Mouse (Mus musculus) stomach, postnatal 0 days (tissue): ENCODE measurements around the gene Gm20441. TPM values are rescaled to one million over a fixed set of nuclear protein-coding genes. Genes with fewer than 3 reads are reported as not detected.

Experiments used
- ATAC-seq: fragments of 200-750 bp; cut with Nextera tagmentation; 2 replicates; pipeline ENCODE4 v1.8.0; 2017; ENCODE audit not compliant: low FRiP score, low TSS enrichment
- DNase-seq: peaks from one replicate; pipeline ENCODE4 v3.0.0-alpha.2; 2016; ENCODE audit warnings: low spot score
- H3K27ac ChIP-seq: fragments of 300-500 bp; sonication (generic); replicated peaks from 2 replicates; pipeline ENCODE4 v1.5.1; 2014; ENCODE audit warnings: mild to moderate bottlenecking, control low read depth
- H3K27me3 ChIP-seq: fragments of 300-500 bp; sonication (generic); 2 replicates; pipeline ENCODE4 v1.6.1; 2014; ENCODE audit warnings: low read length; ENCODE audit not compliant: control insufficient read depth, insufficient read depth
- H3K36me3 ChIP-seq: fragments of 300-500 bp; sonication (generic); 2 replicates; pipeline ENCODE4 v1.6.1; 2014; ENCODE audit warnings: low read length, mixed read lengths; ENCODE audit not compliant: control insufficient read depth, insufficient read depth
- H3K4me1 ChIP-seq: fragments of 300-500 bp; sonication (generic); replicated peaks from 2 replicates; pipeline ENCODE4 v1.6.1; 2014; ENCODE audit warnings: antibody characterized with exemption; ENCODE audit not compliant: control insufficient read depth, insufficient read depth
- H3K4me2 ChIP-seq: fragments of 300-500 bp; sonication (generic); replicated peaks from 2 replicates; pipeline ENCODE4 v1.6.1; 2014; ENCODE audit warnings: low read depth, mild to moderate bottlenecking, control low read depth, moderate library complexity
- H3K4me3 ChIP-seq: fragments of 300-500 bp; sonication (generic); 2 replicates; pipeline ENCODE4 v1.5.1; 2014; ENCODE audit warnings: low read depth, low read length, control low read depth
- H3K9ac ChIP-seq: fragments of 300-500 bp; sonication (generic); 2 replicates; pipeline ENCODE4 v1.6.1; 2014; ENCODE audit warnings: mild to moderate bottlenecking, low read length, control low read depth, mixed read lengths
- H3K9me3 ChIP-seq: fragments of 300-500 bp; sonication (generic); 2 replicates; pipeline ENCODE4 v1.6.1; 2016; ENCODE audit warnings: low read length; ENCODE audit not compliant: control insufficient read depth
- CTCF ChIP-seq: IDR thresholded peaks from 2 replicates; pipeline ENCODE4 v1.5.1; 2016; ENCODE audit warnings: antibody characterized with exemption, low read depth, mild to moderate bottlenecking, moderate library complexity
- EP300 ChIP-seq: optimal IDR thresholded peaks from 2 replicates; pipeline ENCODE3; 2016; ENCODE audit warnings: antibody characterized with exemption
- WGBS: fragments of 180-500 bp; shearing (Covaris S2); extraction: QIAGEN DNeasy Blood & Tissue Kit; methylation state at CpG from one replicate; pipeline ENCODE4 v1.1.7; 2014; 5-methylcytosine and 5-hydroxymethylcytosine counted together
- polyA plus RNA-seq: library from polyadenylated mRNA; unstranded; fragments of >200 nt; fragmentation: Nextera tagmentation; extraction: Ambion mirVana; gene quantifications from 2 replicates; pipeline ENCODE4 v1.2.1, GENCODE M21; 2015

Gm20441 gene
- 0.16 and 0.64 TPM in 2 replicates for polyA plus RNA-seq

DNA sequence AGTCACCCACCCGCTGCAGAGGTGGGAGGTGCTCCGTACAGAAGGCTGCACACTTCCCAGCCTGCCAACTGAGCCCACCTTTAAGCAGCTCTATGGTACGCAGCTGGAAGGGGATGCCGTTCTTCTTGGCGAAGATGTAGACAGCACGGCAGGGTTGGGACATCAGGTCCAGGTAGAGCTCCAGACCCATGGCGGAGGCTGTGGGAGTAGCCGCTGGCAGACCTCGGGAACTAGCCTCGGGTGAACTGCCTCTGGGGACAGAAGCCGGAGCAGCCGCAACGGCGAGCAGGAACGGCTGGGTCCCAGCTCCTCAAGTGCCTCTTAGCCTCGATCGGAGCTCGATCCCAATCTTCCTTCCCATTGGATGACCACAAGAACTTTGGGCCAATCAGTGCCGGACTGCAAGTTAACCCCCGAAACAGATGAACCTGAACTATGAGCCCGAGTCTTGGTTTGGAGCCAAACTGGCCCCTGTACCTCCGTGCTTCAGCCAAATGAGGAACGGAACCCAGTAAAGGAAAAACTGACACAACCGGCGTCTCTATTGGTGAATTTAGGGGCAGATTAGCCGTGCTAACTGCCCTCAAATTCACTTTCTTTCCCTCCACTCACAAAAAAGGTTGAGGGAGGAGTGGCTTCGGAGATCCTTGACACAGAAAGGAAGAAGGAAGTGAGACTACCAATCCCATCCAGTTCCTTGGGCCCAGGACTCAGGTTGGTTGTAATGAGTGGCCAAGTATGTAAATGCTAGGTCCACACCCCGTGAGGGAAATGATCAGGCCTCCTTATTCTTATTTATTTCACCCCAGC lies at the start of gene Gm20441, which contains the start of gene Gstt3:
Gm20441 (minus strand) TSS at position 186 of the 810 bp plus-strand sequence.
Gstt3 (minus strand) TSS at position 646 of the 810 bp plus-strand sequence.
- 1% methylated on average over 28 of the region's 28 CpGs for WGBS
- H3K9me3 ChIP-seq, result no peaks in the 10 kb centered on the region
- H3K9ac ChIP-seq, result peak within 1 kb of the TSS; percentile 67
- no peaks in the 10 kb centered on the region for H3K27me3 ChIP-seq
- peak within 1 kb of the TSS; percentile 57 for H3K4me3 ChIP-seq
- H3K36me3 ChIP-seq, result no peaks in the 10 kb centered on the region
- H3K4me1 ChIP-seq, result no peaks in the 10 kb centered on the region; the same call in 1 of the 2 replicates
- H3K4me2 ChIP-seq, result peak within 1 kb of the TSS; percentile 95
- ATAC-seq, result peak; percentile 94
- peak; percentile 84 for DNase-seq
- H3K27ac ChIP-seq, result peak within 1 kb of the TSS; percentile 92
- TF ChIP-seq EP300 (no peak), CTCF (no peak)

DNA sequence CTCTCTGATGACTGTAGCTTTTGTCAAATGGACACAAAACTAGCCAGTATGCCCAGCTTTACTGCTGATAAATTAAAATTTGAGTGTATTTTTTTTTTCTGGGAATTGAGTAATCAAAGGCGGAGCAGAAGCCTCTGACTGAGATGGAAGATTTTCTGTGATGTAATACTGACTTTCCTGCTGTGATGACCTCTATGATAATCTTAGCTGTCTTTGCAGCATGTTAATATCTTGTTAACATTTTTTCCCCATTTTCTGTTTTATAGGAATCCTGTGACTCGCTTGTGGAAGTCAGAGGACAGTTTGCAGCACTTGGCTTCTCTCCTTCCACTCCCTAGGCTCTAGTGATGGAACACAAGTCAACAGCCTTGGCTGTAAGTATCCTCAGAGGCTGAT lies 49.5 kb upstream of the Gm20441 start:
- Histone ChIP-seq H3K9me3 (no peaks in the 10 kb centered on the region), H3K9ac (no peak overlapping the region), H3K4me2 (no peak overlapping the region), H3K4me3 (no peak overlapping the region), H3K27ac (no peak overlapping the region), H3K27me3 (no peaks in the 10 kb centered on the region), H3K36me3 (no peaks in the 10 kb centered on the region), H3K4me1 (peaks cover 2% of the 10 kb centered on the region; the same call in 1 of the 2 replicates)
- no peak for TF ChIP-seq EP300
- no peak for TF ChIP-seq CTCF
- DNase-seq (no peak), ATAC-seq (no peak)
- WGBS, result 76% methylated on average over 2 of the region's 2 CpGs

DNA sequence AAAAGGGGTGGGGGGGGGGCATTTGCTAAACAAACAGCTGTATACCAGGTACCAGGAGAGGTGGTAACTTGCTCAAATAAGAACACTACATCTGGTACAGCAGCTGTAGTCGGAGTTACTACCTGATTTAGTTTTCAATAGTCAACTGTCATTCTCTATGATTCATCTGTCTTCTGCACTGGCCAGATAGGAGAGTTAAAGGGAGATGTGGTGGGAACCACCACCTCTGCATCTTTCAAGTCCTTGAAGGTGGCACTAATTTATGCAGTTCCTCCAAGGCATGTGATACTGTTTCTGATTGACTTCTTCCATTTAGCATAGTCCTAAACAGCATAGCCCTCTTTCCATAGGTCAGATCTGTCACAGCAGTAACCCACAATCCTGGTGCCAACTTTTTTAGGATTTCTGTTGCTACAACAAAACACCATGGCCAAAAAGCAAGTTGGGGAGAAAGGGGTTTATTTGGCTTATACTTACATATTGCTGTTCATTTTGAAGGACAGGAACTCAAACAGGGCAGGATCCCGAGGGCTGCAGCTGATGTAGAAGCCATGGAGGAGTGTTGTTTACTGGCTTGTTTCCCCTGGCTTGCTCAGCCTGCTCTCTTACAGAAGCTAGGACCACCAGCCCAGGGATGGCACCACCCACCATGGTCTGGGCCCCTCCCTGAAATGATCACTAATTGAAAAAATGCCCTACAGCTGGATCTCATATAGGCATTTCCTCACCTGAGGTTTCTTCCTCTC lies 48.9 kb upstream of the Gm20441 start:
- Histone ChIP-seq H3K4me2 (no peak overlapping the region), H3K27me3 (no peaks in the 10 kb centered on the region)
- WGBS, result 65% methylated on average over 2 of the region's 2 CpGs

DNA sequence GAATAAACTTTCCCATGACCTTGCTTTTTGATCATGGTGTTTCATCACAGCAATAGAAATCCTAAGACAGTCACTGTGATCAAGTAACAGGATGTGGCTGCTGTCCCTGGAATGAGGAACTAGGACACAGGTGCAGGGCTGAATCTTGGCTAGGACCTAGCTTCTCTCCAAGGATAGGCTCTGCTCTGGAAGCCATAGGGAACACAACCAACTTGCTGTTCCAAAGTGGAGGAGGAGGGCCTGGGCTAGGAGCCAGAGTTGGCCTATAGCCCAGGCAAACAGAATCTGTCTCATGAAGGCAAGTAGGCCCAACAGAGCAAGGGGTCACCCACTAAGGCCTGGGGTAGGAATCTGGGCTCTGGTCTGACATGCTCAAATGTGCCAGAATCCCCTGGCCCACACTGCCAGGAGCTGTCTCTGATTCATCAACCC lies 47.8 kb upstream of the Gm20441 start:
- ATAC-seq (no peak), DNase-seq (no peak)
- no peaks in the 10 kb centered on the region for H3K9me3 ChIP-seq
- H3K9ac ChIP-seq, result no peak overlapping the region
- TF ChIP-seq EP300, result no peak
- TF ChIP-seq CTCF, result no peak
- H3K4me1 ChIP-seq, result 0 out of 2 replicates have a peak, but pooled peaks cover 2% of the 10 kb centered on the region
- H3K4me3 ChIP-seq, result no peak overlapping the region
- no peak overlapping the region for H3K4me2 ChIP-seq
- H3K27ac ChIP-seq, result no peak overlapping the region
- H3K36me3 ChIP-seq, result no peaks in the 10 kb centered on the region
- H3K27me3 ChIP-seq, result no peaks in the 10 kb centered on the region

More for the DNA sequence above, 48.9 kb upstream of the Gm20441 start:
- H3K27ac ChIP-seq, result no peak overlapping the region
- ATAC-seq, result no peak
- peaks cover 2% of the 10 kb centered on the region; the same call in 1 of the 2 replicates for H3K4me1 ChIP-seq
- H3K9me3 ChIP-seq, result no peaks in the 10 kb centered on the region
- H3K9ac ChIP-seq, result no peak overlapping the region
- no peak overlapping the region for H3K4me3 ChIP-seq
- no peaks in the 10 kb centered on the region for H3K36me3 ChIP-seq
- TF ChIP-seq EP300, result no peak
- no peak for TF ChIP-seq CTCF
- no peak for DNase-seq

DNA sequence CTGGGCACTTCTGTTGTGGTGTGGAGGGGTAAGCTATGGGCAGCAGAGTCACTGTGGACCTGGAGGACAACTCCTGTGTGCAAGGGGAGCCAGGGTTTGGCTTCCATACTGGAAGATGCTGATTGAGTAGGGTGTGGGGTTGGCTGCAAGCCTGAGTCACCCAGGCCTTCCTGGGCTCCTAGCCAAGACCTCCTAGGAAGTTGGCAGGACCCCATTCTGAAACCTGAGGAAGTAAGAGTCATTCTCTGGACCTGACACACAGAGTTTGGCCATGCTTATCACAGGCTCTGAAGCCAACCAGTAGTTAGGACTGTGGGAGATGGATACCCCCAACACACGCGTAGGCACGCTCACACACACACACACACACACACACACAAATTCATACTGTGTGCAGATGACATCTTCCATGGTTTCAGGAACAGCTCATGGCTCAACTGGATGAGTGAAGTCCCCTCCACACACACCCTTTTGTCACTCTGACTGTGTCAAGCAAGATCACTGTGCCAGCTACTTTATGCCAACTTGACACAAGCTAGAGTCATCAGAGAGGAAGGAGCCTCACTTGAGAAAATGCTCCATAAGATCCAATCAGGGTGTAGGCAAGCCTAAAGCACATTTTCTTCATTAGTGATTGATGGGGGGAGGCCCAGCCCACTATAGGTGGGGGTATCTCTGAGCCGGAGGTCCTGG lies 47.1 kb upstream of the Gm20441 start:
- TF ChIP-seq EP300 (no peak), CTCF (no peak)
- Histone ChIP-seq H3K9ac (no peak overlapping the region), H3K36me3 (no peaks in the 10 kb centered on the region), H3K4me2 (no peak overlapping the region), H3K4me1 (0 out of 2 replicates have a peak, but pooled peaks cover 2% of the 10 kb centered on the region), H3K27ac (no peak overlapping the region), H3K27me3 (no peaks in the 10 kb centered on the region), H3K4me3 (no peak overlapping the region), H3K9me3 (no peaks in the 10 kb centered on the region)
- WGBS, result 83% methylated on average over 4 of the region's 4 CpGs
- DNase-seq (peak; percentile 65), ATAC-seq (peak; percentile 43)
